ENCODE assay signal across 8 mouse cellular contexts in the genomic region with DNA sequence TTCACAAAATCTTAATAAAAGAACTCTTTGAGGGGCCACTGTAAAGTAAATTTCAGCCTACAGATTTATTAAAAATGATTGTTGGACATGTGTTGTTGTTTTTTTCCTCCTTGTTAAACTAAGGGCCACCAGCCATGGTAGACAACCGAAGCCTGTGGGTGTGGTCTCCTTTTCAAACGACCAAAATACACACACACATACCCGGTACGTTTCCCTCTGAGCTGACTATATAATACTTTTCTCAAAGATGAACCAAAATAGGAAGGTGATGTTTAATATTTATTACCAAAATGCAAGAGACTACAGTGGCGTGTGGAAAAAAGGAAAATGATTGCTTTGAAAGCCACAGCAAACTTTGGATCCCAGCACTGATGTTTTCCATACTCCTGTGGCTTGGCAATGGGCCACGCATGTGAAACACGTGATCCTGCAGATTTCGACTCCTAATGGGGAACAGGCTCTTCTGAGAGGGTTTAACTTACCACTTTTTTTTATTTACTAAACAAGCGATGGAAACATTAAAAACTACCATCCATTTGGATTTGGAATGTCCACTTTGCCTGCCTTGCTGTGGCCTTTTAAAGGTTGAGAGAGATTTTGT. TPM values are rescaled to one million over a fixed set of nuclear protein-coding genes. Genes with fewer than 3 reads are reported as not detected.
A peak's percentile ranks its signal among the peaks of the same experiment; 100 is the strongest.
DNase-seq lines count a peak whose midpoint lies in the region; ATAC-seq and TF ChIP-seq lines count a peak whose summit lies in the region.

No protein-coding gene starts in this region.

- peak; percentile 28 to 60 for DNase-seq in adrenal gland, adult (ENCODE audit: inconsistent age in 2 of 2, low spot score in 1 of 2)
- DNase-seq in adrenal gland, postnatal 4 days (ENCODE audit: low spot score in 2 of 2), result no peak
- peak; percentile 87 for DNase-seq in 3T3-L1 (ENCODE audit: low read depth, low spot score)
- DNase-seq in limb, embryonic 14.5 days (ENCODE audit: low spot score), result peak; percentile 85
- DNase-seq in retina, embryonic 14.5 days (ENCODE audit: low spot score), result no peak

- WGBS in hindbrain, embryonic 12.5 days, result 54% methylated on average over 9 of the region's 9 CpGs
- 12% methylated on average over 9 of the region's 9 CpGs for WGBS in limb, embryonic 14.5 days
- 62% methylated on average over 9 of the region's 9 CpGs for WGBS in neural tube, embryonic 14.5 days

- H3K27ac ChIP-seq in embryonic fibroblast, embryonic 13.5 days (ENCODE audit: insufficient read depth, low read length), result peak overlapping the region; percentile 89
- H3K27ac ChIP-seq in hindbrain, embryonic 12.5 days, result peak overlapping the region; percentile 57; the same call in 1 of the 2 replicates
- peak overlapping the region; percentile 84 for H3K27ac ChIP-seq in limb, embryonic 14.5 days (replicated peaks; ENCODE audit: low read depth, low read length)
- H3K27ac ChIP-seq in neural tube, embryonic 14.5 days (ENCODE audit: low read depth, low read length), result no peak overlapping the region

- 0 out of 2 replicates have a peak overlapping the region, but pooled peaks have one; percentile 90 for H3K4me3 ChIP-seq in embryonic fibroblast, embryonic 13.5 days (ENCODE audit: insufficient read depth, low read length)
- H3K4me3 ChIP-seq in hindbrain, embryonic 12.5 days, result 0 out of 2 replicates have a peak overlapping the region, but pooled peaks have one; percentile 79
- H3K4me3 ChIP-seq in limb, embryonic 14.5 days (replicated peaks; ENCODE audit: low read length), result peak overlapping the region; percentile 87
- H3K4me3 ChIP-seq in neural tube, embryonic 14.5 days (ENCODE audit: low read depth, low read length), result peak overlapping the region; percentile 69

- H3K9ac ChIP-seq in hindbrain, embryonic 12.5 days, result no peak overlapping the region
- no peak overlapping the region for H3K9ac ChIP-seq in limb, embryonic 14.5 days (ENCODE audit: low read depth, low read length, severe bottlenecking)
- no peak overlapping the region for H3K9ac ChIP-seq in neural tube, embryonic 14.5 days (replicated peaks; ENCODE audit: low read depth, low read length)

- no peak for ATAC-seq in hindbrain, embryonic 12.5 days (ENCODE audit: low FRiP score)
- no peak for ATAC-seq in limb, embryonic 14.5 days (ENCODE audit: low FRiP score, low read depth)
- ATAC-seq in neural tube, embryonic 14.5 days (ENCODE audit: low read depth), result no peak

- no peak; the same call in 1 of the 2 replicates for TF ChIP-seq POLR2A in embryonic fibroblast, embryonic 13.5 days (IDR thresholded peaks at IDR 0.05; ENCODE audit: low read depth, low read length)
- TF ChIP-seq POLR2A in limb, embryonic 14.5 days (IDR thresholded peaks at IDR 0.05; ENCODE audit: borderline replicate concordance, extremely low read depth, insufficient read depth, insufficient read length), result no peak

- no peaks in the 10 kb centered on the region for H3K36me3 ChIP-seq in hindbrain, embryonic 12.5 days
- H3K36me3 ChIP-seq in limb, embryonic 14.5 days (ENCODE audit: control insufficient read depth, insufficient read depth, low read length), result 0 out of 2 replicates have a peak, but pooled peaks cover 5% of the 10 kb centered on the region
- H3K36me3 ChIP-seq in neural tube, embryonic 14.5 days (ENCODE audit: control insufficient read depth, insufficient read depth, low read length), result no peaks in the 10 kb centered on the region

- H3K4me1 ChIP-seq in embryonic fibroblast, embryonic 13.5 days (ENCODE audit: control insufficient read depth, insufficient read depth, low read length), result peaks cover 22% of the 10 kb centered on the region
- H3K4me1 ChIP-seq in hindbrain, embryonic 12.5 days, result peaks cover 42% of the 10 kb centered on the region
- H3K4me1 ChIP-seq in limb, embryonic 14.5 days (ENCODE audit: control insufficient read depth, insufficient read depth, low read length), result peaks cover 55% of the 10 kb centered on the region
- H3K4me1 ChIP-seq in neural tube, embryonic 14.5 days (ENCODE audit: control insufficient read depth, insufficient read depth, low read length), result peaks cover 9% of the 10 kb centered on the region; the same call in 1 of the 2 replicates

- H3K4me2 ChIP-seq in hindbrain, embryonic 12.5 days (replicated peaks), result peak overlapping the region; percentile 96
- H3K4me2 ChIP-seq in limb, embryonic 14.5 days (replicated peaks; ENCODE audit: low read depth, low read length, severe bottlenecking), result peak overlapping the region; percentile 85
- H3K4me2 ChIP-seq in neural tube, embryonic 14.5 days (ENCODE audit: low read depth, low read length), result peak overlapping the region; percentile 59; the same call in 1 of the 2 replicates

- no peaks in the 10 kb centered on the region for H3K9me3 ChIP-seq in hindbrain, embryonic 12.5 days (replicated peaks)
- H3K9me3 ChIP-seq in limb, embryonic 14.5 days (ENCODE audit: control insufficient read depth, low read length), result no peaks in the 10 kb centered on the region
- no peaks in the 10 kb centered on the region for H3K9me3 ChIP-seq in neural tube, embryonic 14.5 days (ENCODE audit: control insufficient read depth, low read length)

- TF ChIP-seq CTCF in embryonic fibroblast, embryonic 13.5 days (IDR thresholded peaks at IDR 0.05; ENCODE audit: borderline replicate concordance, insufficient read depth, low read length), result no peak

- no peaks in the 10 kb centered on the region for H3K27me3 ChIP-seq in hindbrain, embryonic 12.5 days
- no peaks in the 10 kb centered on the region for H3K27me3 ChIP-seq in limb, embryonic 14.5 days (ENCODE audit: control insufficient read depth, insufficient read depth, low read length)
- no peaks in the 10 kb centered on the region for H3K27me3 ChIP-seq in neural tube, embryonic 14.5 days (ENCODE audit: control insufficient read depth, insufficient read depth, low read length)

RNA-seq across cellular contexts. Expression of a gene that starts 2.4 kb away (rescaled TPM):
- 10 to 100 TPM; 14.8 to 15.5 TPM for total RNA-seq in adrenal gland, postnatal 4 days (2021)
- polyA plus RNA-seq in embryonic fibroblast, embryonic 13.5 days (2011; ENCODE audit: insufficient read length, low read depth, missing spikeins), result 16.9 and 37.5 TPM in 2 replicates
- 15.5 and 16.7 TPM in 2 replicates for polyA plus RNA-seq in hindbrain, embryonic 12.5 days (2016; fragmentation: Nextera tagmentation; extraction: Ambion mirVana)
- 29.6 and 34.1 TPM in 2 replicates for polyA plus RNA-seq in limb, embryonic 14.5 days (2012; rRNA removed)
- 10.9 and 16.5 TPM in 2 replicates for polyA plus RNA-seq in limb, embryonic 14.5 days (2014; fragmentation: Nextera tagmentation; extraction: Ambion mirVana)
- 4.4 and 4.7 TPM in 2 replicates for polyA plus RNA-seq in neural tube, embryonic 14.5 days (2014; fragmentation: Nextera tagmentation; extraction: Ambion mirVana)

Comparison
In these comparisons a context has a peak if more than half of its experiments do, and no peak if none do; other contexts are left out.
1. DNase-seq: peak in adrenal gland, adult (2 of 2), 3T3-L1 (single experiment) and limb, embryonic 14.5 days (single experiment); none in adrenal gland, postnatal 4 days (0 of 2) and retina, embryonic 14.5 days (single experiment).
2. Peak in every context shown above with its lines, with median percentiles within 50 percentile points of each other: H3K4me3 ChIP-seq and H3K4me2 ChIP-seq.